Mouse (Mus musculus) urinary bladder, postnatal 14 days (tissue): ENCODE measurements around the gene Gm13539.
"Not testable (repeated sequence)": the region's sequence is repeated elsewhere in the genome, so short reads cannot be mapped to it uniquely, and the experiment has no call there.

Experiments
- DNase-seq: peaks from one replicate; pipeline ENCODE4 v3.0.0; 2021; ENCODE audit warnings: low spot score

Gm13539 gene

DNA sequence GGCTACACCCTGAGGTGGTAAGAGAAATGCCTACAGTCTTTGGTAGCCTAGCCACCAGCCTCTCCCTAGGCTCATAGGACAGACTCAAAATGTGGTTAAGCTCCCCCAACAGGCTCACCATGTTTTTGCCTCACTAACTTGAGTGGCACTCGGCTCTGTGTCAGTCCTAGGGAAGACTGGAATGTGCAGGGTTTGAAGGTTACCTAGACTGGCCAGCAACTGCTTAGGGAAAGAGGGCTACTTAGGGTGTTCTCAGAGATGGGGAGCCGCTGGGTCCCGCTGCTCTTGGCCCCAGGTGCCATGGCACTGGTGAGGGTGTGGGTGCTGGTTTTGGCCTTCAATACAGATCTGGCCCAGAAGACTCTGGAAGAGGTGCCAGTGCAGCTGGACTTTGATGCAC is at the start of gene Gm13539:
Gene Gm13539 (plus strand): TSS at position 301 of the 400 bp plus-strand sequence.
- DNase-seq, result no peak

DNA sequence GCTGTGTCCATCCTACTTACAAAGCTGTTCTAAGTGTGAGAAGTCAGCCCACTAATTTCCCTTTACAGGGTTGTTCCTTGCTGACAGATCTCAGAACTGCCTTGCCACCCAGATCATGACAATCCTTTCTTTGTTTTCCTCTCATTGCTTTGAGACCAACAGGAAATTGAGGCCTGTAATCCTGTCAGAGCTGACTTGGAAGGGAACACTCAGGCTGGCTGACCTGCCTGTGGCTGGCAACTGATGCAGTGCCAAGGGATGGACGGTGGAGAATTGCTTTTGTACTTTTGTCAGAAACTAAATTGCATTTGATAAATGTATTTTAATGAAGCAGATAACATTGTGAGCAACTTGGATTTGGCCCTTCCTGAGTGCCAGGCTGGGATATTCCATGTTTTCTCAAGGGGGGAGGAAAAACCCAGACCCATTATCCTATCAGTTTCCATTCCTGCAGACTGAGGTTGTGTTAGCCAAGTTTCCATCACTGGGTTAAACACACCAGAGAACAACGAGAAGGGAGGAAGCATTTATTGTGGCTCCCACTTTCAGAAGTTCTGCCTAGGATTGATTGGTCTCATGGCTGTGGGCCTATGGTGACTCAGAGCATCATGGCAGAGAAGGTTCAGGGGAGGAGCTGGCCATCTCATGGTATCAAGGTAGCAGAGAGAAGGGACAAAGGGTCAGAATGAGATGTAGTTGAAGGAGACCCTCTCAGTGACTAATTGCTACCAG is 48.7 kb upstream of the Gm13539 start:
- no peak for DNase-seq

DNA sequence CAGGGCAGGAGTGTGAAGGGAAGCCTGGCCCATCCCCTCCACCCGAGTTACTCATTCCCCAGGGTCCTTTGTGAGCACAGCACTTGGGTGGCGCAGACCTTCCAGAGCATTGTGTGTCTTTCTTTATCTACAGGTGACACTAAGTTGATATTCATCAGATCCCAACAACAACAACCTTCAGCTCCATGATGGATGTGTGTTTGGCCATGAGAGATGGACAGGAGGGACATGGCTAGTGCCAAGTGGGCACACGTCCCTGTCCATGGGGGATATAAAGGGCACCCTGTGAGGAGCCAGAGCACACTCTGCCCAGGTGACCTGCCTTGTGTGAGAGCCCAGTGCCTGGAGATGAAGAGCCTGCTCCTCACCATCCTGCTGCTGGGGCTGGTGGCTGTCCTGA is 45.3 kb upstream of the Gm13539 start, which contains the start of gene Obp2b:
Gene Obp2b (plus strand): TSS at position 301 of the 400 bp plus-strand sequence.
- not testable (repeated sequence) for DNase-seq

DNA sequence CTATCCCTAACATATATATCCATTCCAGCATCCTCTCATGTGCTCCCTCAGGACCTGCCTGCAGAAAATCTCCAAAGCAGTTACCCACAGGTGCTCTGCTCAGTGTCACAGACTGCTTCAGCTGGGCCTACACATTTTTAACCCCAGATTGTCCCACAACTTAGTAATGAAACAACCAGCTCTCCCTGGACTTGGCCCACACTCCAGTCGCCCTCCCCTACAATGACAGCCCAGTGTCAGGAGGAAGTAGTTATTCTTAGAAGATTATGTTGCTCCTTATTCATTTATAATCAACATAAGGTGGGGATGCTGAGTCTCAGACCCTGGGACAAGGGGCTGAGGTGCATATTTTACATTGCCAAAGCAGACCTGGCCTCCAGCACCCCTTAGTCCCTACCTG is 40.4 kb upstream of the Gm13539 start:
- no peak for DNase-seq

DNA sequence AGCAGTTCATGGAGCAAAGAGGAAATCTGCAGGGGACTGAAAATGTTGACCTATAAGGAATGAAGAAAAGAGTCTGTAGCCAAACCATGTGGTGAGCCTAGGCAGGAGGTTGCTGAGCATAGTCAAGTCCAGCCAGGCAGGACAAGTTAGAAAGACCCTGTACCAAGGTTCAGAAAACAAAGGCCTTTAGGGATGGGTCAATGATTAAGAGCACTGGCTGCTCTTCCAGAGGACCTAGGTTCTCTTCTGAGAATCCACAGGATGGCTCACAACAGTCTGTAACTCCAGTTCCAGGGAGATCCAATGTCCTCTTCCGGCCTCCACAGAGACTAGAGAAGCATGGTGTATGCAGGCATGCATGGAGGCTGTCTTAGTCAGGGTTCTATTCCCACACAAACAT is 27.9 kb upstream of the Gm13539 start:
- no peak for DNase-seq

DNA sequence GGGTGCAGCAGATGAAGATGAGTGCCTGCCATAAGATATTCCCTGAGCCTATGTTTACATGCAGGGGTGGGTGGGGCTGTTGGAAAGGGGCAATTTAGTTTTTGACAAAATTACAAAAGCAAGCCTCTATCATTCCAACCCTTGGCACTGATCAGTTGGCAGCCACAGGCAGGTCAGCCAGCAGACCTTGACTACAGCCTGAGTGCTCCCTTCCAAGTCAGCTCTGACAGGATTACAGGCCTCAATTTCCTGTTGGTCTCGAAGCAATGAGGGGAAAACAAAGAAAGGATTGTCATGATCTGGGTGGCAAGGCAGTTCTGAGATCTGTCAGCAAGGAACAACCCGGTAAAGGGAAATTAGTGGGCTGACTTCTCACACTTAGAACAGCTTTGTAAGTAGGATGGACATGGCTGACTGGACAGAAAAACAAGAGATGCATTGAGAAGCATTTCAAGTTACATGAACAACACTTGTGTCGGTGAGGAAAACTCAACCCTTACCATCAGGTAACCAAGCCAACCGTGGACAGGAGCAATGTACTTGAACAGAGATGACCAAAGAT is 23.9 kb upstream of the Gm13539 start:
- no peak for DNase-seq

DNA sequence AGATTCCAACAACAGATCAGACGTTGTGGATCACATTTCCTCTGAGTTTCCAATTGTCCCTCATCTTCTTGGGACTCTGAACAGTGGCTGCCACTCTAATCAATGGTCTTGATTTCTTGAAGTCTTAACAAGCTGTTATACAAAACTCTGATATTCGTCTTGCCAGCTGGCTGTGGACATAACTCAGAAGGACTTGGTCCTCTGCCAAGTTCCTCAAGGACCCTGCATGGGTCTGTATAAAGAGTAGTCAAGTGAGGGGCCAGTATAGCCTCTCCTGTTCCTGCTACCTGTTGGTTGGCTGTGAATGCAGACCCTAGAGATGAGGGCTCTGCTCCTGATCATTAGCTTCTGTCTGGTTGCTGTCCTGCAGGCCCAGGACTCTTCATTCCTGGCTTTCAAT is 16.8 kb upstream of the Gm13539 start, which contains the start of gene Lcn3:
Gene Lcn3 (plus strand): TSS at position 301 of the 400 bp plus-strand sequence.
- DNase-seq, result no peak

DNA sequence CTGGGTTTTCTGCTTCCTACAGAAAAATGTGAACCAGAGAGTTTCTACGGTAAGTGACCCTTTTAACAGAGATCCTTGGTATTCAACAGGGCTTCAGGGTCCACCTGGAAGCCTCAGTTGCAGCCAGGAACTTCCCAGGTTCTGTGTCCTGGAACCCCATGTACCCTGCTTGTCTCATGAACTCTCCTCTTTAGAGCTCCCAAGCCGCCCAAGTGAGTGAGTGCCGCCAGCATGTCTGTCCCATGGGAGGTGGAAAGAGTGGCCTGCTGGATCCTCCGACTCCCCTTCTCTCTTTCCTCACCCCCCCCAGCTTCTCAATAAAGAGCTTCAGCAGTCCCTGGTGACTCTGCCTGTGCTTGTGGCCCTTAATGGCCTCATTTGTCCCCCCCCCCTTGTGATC is 14.3 kb upstream of the Gm13539 start:
- no peak for DNase-seq

DNA sequence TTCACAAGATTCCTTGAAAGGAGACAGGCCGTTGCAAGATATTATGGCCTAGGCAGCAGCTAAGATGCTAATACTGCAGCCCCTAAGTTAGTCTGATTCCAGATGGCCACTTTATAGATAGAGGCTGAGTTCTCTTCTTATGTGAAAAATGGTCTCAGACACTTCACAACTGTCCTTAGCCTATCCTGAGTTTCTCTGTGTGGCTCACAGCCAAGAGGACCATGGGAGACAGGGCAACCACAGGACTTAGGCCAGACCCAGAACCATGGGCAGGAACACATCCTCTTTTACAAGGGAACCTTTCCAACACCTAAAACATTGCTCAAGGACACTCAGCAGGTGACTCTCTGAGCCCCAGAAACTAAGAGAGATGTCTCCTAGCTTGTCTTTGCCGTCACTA is 8.6 kb upstream of the Gm13539 start:
- DNase-seq, result no peak

DNA sequence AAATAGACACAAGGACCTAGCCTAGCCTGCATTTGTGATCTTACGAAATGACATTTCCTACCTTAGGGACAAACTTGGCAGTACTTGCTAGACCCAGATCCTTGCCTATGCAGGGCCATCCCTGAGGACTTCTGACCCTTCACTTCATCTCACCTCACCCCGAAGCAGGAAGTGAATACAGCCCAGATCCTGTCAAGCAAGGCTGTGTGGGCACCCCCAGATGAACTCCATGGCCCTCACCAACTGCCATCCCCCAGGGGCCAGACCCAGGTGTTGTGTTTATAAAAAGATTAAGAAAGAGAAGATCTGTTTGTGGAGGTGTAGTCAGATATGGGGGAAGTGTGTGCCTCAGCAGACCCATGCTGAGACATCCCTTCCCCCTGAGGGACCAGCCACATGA is 7.4 kb upstream of the Gm13539 start:
- DNase-seq, result no peak

DNA sequence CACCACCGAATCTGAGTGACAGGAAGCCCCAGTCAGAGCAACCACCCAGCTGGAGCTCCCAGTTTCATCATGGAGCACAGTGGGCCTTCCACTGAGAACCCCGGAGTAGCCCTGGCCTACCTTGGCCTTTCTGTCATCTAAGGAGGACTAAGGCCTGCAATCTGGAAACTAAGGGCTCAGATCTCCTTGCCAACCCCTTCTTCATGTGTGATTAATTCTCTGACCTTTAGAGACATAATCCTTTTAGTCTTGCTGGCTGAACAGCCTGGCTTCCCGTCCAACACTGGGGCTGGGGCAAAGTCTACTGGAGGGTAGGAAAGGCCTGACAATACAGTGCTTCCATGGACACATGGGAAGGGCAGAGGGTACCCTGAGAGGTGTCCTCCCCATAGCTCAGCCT is 6.1 kb upstream of the Gm13539 start:
- no peak for DNase-seq

DNA sequence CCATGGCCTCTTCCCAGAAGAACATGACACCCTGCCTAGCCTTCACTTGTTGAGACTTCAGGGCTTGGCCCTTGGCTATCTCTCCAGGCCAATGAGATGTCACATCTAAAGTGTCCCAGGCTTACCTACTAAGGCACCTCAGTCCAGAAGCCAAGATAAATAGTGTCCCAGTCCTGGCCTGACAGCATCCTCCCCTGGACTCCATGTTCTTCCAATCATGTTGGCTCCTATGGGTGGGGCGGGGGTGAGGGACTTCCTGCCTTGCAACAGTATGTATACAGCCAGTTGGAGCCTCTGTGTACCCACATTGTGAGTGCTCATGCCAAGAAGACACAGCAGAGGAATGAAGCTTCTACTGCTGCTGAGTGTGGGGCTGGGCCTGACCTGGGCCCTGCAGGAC is 5.3 kb upstream of the Gm13539 start, which contains the start of gene Lcn11:
Gene Lcn11 (plus strand): TSS at position 301 of the 400 bp plus-strand sequence.
- DNase-seq, result no peak

DNA sequence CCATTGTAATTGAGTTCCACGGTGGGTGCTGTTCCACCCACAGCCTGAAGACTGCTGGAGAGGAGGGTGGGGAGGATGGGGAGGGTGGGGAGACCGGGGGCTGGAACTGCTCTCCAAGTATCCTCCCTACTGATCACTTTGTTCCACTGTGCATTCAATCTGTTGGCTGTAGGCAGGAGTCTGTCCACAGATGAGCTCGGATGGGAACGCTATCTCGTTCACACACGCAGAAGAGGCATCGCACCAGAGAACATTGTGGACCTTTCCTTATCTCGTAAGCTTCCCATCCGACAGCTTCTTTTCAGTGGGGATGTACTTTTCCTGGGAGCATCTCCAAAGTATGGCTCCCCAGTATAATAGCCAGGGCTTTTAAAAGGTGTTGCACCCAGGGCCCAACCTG is 3.0 kb upstream of the Gm13539 start:
- DNase-seq, result no peak

DNA sequence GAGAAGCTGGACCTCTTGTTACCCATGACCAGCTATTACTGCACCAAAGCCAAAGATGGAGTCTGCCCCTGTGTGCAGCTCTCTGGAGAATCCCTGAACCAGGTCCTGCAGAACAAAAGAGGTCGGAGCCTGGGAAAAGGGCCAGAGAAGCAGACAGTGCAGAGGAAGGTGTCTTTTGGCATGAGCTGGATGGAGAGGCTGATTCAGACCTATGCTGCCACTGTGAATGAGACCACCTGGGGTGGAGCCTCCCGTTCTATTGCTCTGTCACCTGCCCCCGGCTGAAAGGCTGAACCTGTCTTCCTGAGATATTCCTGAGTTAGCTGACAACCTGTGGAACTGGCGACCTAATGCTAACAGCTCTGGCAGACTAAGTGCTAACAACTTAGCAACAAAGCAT is 1.1 kb upstream of the Gm13539 start:
- no peak for DNase-seq

DNA sequence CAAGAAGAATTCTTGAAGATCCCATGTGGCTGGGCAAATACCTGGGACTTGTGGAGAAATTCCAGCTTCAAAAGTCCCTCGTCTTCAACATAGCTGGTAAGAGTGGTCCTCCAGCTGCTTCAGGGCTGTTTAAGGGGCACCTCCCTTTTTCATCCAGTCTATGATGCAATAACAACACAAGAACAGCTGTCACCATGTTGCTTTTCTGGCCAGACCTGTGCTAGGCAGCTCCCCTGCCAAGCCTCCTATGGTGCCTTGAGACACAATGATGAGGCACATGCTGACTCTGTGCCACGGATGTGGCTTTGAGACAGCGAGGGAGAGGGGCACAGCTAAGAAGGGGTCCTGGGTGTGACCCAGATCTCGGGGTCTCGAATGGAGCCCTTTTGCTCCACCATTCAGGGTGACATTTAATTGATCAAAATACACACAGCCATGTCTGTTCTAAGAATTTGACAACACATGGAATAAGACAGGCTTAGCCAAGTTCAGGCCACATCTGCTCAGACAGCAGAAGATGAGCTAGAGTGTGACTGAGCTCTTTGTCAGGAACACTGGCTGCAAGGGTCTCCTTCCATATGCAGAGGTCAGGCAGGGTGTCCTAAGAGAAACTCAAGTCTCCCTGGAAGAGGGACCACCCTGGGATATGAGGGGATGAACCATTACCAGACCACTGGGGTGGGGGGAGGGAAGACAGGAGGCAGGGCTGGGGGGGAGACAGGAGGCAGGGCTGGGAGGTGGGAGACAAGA is 3.7 kb downstream of the Gm13539 start:
- no peak for DNase-seq

DNA sequence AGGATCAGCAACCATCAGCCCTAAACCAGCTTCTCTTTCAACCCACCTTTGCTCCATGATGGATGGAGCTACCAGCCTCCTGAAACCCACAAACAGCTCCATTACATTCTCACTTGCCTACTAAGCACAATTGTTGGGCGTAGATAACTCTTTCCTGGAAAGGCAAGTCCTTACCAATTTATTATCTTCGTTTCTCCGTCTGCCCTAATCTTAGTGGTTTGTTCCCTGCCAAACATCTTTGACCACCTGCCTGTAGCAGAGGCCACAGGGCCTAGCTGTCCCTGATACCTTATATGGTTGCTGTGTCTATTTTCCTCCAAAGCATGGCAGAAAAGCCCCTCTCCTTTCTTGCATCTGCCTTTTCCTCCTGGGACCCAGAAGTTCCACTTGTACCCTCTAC is 7.0 kb downstream of the Gm13539 start:
- no peak for DNase-seq

DNA sequence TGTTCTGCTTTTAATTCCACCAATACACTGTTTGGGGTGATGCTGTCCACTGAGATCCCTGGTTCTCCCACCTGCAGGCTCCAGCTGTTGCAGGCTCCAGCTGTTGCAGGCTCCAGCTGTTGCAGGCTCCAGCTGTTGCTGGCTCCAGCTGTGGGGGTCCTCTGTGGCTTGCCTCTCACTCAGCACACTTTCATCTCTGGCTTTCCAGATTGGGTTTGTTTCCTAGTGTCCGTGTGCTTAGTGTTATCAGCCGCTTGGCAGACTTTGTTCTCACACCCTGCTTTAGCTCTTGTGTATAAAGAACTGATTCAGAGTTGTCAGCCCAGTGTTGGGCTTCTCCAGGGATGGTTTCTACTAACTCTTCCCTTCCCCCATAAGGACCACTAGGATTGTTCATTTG is 15.6 kb downstream of the Gm13539 start:
- no peak for DNase-seq

DNA sequence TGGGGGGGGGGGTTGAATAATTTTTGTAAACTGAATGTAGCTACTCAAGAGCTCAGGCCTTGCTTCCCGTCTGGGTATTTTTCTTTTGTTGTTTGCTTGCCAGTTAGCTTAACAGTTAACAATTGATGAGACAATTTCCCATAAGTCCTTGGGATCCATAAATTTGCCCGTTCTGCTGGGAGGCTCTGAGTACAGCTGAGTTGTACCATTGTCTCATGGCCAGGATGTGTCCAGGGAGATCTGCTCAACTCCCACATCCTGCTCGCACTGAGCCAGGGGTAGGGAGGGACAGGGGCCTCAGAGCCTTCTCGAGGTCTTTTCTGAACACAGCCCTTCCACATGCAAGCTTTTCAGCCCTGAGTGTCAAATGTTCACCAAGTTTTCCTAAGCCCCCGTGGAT is 16.0 kb downstream of the Gm13539 start:
- no peak for DNase-seq

DNA sequence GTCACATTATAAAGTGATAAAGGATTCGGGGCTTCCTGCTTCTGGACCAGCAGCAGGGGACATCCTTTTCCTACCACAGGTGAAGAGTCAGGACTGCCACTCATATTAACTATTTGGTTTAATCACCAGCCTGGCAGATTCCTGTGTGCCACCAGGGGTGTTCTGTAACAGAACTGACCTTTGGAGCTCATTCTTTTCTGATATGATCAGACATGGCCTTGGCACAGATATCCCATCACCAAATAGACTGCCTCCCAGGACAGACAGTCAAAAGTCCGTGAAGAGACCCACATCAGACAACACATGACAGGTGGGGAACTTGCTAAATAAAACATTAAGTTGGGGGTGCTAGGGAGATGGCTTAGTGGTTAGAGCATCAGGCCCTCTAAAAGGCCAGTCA is 29.7 kb downstream of the Gm13539 start:
- no peak for DNase-seq

DNA sequence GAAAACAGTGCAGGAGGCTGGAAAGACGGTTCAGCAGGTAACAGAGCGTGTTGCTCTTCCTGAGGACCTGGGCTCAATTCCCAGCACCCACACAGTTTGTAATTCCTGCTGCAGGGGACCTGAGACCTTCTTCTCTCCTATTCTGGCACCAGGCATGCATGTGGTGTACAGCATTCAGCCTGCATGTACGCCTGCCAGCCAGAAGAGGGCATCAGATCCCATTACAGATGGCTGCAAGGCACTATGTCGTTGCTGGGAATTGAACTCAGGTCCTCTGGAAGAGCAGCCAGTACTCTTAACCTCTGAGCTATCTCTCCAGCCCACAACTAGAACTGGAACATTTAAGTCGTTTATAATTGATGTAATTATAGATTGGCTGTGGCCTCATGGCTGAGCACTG is 31.3 kb downstream of the Gm13539 start:
- no peak for DNase-seq

DNA sequence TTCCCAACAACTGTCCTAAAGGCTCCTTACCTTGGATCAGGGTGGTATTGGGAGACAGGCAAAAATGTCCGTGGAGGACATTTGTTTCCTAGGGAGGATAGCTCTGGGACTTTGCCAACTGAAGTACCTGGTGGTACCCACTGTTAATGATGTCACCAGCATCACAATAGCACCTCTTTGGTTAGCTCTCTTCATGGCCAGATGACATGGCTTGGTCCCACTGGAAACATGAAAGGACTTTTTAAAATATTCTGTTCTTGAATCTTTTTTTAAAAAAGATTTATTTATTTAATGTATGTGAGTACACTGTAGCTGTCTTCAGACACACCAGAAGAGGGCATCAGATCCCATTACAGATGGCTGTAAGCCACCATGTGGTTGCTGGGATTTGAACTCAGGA is 33.7 kb downstream of the Gm13539 start, which contains the start of gene Glt6d1:
Gene Glt6d1 (minus strand): TSS at position 101 of the 400 bp plus-strand sequence.
- not testable (repeated sequence) for DNase-seq

DNA sequence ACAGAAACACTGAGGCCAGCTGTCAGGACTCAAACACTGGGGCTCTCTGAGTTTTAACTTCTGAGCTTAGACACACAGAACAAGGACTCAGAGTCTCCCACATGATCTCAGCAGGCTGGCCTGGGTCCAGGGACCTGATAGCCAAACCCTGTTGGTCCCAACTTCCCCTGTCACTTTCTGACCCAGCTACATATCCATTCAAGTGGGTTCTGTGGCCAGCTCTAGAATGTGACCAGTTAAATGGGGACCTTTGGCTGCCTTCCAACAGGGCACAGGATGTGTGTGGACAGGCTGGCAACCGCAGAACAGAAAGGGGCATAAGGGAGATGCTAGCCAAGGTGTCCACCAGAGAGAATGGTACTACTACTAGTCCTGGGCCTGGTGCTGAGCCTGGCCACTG is 40.7 kb downstream of the Gm13539 start, which contains the start of gene Lcn9:
Gene Lcn9 (plus strand): TSS at position 348 of the 400 bp plus-strand sequence.
- no peak for DNase-seq

DNA sequence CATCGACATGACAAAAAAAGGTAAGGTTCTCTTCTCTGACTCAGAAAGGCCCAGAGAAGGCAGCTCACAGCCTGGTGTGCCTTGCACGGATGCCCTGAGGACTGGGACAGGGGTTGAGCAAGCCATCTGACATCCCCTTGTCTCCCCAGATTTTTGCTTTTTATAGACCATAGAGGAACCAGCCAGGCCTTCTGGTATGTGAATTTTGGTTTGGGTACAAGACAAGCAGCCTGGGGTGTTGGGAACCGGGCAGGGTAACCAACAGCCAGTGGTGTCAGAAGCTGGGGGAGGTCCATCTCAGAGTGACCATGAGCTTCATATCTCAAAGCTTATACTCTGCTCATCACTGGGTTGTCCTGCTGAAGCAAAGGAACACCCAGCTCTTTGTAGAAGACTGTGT is 42.7 kb downstream of the Gm13539 start:
- DNase-seq, result no peak
